15 mouse cellular contexts compared by ENCODE assay signal in genomic region chr9:57710214-57710613, GRCm38 (mm10). TPM values are rescaled to one million over a fixed set of nuclear protein-coding genes. Genes with fewer than 3 reads are reported as not detected.
"Had no signal": no experiment of that assay in that cellular context is flagged by ENCODE, and none has a peak within 500 bp of the region (broad histone marks: within the 10 kb centered on the region; RNA-seq: fewer than 3 reads in every experiment).

No protein-coding gene starts in this region.

RNA-seq across cellular contexts. Expression of gene Cyp1a1, which starts 22.5 kb away (rescaled TPM):
- total RNA-seq: megakaryocyte, adult 5-6 weeks; midbrain, postnatal 0 days; monocyte, adult 5-6 weeks; neutrophil, adult 5-6 weeks had no signal
- polyA plus RNA-seq: lung, embryonic 14.5 days; lung, embryonic 16.5 days; midbrain, embryonic 11.5 days; midbrain, embryonic 13.5 days; neural tube, embryonic 12.5 days; stomach, embryonic 14.5 days had no signal

RNA-seq across cellular contexts. Expression of gene Cyp1a2, which starts 26.7 kb away (rescaled TPM):
- total RNA-seq: megakaryocyte, adult 5-6 weeks; midbrain, postnatal 0 days; monocyte, adult 5-6 weeks; neutrophil, adult 5-6 weeks had no signal
- polyA plus RNA-seq: liver, embryonic 11.5 days; lung, embryonic 14.5 days; lung, embryonic 16.5 days; midbrain, embryonic 11.5 days; midbrain, embryonic 13.5 days; midbrain, embryonic 15.5 days; midbrain, postnatal 0 days; neural tube, embryonic 12.5 days; neural tube, embryonic 14.5 days; small intestine, adult 2 months; stomach, embryonic 14.5 days; stomach, embryonic 16.5 days had no signal
